Mouse (Mus musculus): ENCODE data around the gene Wnt4.

Wnt4 gene

GRCm38 (mm10) chr4:137308377-137308776 lies 31.1 kb downstream of the Wnt4 start:
- DNase-seq, result peak; percentile 31 to 44

DNA sequence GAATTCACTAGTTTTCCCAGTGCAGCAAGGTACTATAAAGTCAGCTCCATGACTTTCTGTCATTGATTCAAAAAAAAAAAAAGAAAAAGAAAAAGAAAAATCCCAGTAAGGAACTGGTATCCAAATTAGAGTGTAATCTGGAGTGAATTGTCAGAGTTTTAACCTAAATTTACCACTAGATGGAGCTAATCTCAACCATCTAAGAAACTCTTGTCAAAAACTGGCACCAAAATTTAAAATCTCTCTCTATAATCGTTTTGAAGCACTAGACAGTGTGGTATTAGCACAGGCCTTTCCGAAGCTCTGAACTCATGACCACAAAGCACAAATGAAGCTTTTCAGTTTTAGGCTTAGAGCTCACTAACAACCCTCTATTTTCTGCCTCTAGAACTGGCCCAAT lies 36.2 kb downstream of the Wnt4 start:
- no peak for DNase-seq

DNA sequence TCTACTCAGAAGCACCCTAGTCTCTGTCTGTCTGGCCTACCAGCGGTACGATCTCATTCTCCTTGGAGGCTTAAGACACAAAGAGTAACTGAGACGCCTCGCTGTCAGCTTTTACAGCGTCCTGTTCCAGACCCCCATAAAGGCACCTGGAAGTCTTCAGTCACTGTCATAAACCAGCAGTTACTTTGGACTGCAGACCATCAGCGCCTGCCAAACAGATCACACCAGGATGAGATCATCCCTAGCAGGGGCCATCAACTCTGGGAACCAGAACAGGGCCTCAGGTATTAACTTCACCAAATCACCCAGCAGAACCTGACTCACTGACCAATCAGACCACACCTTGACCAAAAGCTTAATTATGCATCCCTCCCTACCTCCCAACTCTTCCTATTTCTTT lies 37.3 kb downstream of the Wnt4 start:
- no peak for DNase-seq

DNA sequence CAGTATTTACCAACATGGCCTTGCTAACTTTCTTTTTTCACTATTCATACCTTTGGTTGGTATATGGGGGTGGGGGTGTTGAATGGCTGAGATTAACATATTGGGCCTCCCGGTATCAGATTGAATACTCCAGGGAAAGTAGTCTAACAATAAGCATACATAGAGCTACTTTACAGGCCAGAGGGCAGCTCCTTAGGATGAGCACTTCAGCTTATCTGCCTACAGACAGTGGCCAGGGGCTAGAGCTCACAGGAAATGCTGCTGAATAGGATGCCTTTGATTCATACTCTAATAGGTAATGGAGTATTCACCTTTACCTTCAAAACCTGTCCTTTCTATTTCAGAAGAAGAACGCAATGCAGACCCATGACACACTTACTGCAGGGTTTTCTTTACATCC lies 37.8 kb downstream of the Wnt4 start:
- DNase-seq, result no peak

DNA sequence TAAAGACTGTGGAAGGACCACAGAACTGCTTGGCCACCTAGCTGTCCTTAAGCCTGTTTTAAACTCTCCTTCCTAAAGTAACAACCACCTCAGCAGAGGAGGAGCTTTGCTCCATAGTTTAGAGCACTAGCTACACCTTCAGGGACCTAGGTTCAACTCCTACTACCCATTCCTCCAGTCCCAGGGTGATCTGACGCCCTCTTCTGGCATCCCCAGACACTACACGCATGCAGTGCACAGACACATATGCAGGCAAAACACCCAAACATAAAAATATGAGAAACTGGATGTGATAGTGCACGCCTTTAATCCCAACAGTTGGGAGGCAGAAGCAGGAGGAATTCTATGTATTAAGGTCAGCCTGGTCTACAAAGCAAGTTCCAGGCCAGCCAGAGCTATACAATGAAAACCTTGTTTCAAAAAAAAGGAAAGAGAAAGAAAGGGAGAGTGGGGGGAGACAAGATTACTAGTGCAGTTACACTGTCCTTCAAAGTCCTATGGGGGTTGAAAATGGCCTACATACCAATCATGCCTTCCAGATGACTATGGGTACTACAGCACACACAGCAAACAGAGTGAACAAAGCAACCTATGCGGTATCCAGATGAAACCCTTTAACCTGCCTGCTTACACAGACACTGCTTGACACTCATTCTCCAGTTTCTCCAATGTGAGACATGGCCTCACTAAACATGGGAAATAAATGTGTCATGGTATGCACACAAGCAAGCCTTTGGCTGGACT lies 38.9 kb downstream of the Wnt4 start:
- no peak for DNase-seq

DNA sequence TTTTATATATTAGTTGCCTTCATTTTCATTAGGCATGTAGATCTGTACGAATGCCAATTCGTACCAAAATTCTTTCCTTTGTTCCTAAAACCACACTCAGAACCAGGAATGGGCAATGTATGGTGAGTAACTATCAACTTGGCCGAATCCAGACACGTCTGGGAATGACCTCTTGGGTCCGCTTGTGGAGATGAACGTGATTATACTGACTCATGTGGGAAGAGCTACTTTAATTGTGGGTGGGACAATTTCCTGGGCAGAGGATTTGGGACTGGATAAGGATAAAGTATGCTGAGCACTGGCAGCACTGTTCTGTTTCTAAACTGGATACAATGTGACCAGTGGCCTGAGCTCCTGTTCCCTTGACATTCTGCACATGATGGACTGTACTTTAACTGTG lies 47.6 kb downstream of the Wnt4 start:
- no peak for DNase-seq

GRCm38 (mm10) chr4:137326494-137326893 lies 49.2 kb downstream of the Wnt4 start:
- no peak for DNase-seq

DNA sequence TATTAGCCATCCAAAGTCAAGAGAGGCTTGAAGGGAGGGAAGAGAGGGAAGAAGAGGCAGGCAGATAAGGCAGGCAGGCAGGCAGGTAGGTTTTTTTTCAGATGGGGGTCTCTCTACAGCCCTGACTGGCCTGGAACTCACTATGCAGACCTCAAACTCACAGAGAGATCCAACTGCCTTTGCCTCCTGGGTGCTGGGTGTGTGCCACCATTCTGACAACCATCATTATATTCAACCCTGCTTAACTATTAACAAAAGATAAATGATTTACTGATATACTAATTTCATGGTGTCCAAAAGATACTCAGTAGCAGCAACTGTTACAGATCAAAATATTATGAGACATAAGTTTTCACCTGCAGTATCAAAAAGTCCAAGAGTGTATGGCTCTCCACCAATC lies 54.8 kb downstream of the Wnt4 start:
- peak; percentile 51 to 69 for DNase-seq

- DNase-seq, result no peak
These were observed 59.2 kb downstream of the Wnt4 start for GRCm38 (mm10) chr4:137336468-137336867.

DNA sequence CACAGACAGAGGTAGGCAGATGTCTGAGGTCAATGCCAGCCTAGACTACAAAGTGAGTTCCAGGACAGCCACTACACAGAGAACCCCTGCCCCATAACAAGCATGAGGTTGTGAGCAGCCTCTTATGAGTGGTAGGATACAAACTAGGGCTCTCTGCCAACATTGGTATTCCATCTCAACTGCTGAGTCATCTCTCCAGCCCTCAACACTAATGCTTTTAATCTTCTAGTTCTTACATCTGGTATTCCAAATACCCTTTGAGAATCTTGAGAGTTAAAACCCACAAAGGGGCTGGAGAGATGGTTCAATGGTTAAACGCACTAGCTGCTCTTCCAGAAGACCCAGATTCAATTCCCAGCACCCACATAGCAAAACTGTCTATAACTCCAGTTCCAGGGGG lies 62.1 kb downstream of the Wnt4 start:
- peak in 1 of 2 experiments; percentile 58 for DNase-seq

DNA sequence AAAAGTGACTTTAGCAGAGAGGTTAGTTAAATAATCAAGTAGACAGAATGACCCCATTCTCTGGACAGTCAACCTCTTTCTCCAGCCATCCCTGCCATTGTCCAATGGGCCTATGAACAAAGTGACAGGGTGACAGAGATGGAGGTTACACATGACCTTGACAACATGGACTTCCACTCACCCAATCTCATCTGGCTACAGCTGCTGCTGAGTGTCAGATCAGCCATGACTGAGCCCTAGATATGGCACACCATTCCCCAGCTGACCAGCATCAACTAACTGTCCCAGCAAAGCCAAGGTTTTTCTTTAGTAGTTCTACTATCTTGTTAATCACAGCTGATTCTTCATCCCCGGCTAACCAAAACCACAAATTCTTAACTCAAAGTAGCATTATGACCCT lies 65.5 kb downstream of the Wnt4 start:
- DNase-seq, result no peak

GRCm38 (mm10) chr4:137345112-137345511 lies 67.8 kb downstream of the Wnt4 start:
- DNase-seq, result no peak

- no peak for DNase-seq
These were observed 68.5 kb downstream of the Wnt4 start for GRCm38 (mm10) chr4:137345790-137346189.

All from kidney, postnatal 36 days (tissue).